Comparison of ENCODE assay signal across 8 mouse cellular contexts in the genomic region with DNA sequence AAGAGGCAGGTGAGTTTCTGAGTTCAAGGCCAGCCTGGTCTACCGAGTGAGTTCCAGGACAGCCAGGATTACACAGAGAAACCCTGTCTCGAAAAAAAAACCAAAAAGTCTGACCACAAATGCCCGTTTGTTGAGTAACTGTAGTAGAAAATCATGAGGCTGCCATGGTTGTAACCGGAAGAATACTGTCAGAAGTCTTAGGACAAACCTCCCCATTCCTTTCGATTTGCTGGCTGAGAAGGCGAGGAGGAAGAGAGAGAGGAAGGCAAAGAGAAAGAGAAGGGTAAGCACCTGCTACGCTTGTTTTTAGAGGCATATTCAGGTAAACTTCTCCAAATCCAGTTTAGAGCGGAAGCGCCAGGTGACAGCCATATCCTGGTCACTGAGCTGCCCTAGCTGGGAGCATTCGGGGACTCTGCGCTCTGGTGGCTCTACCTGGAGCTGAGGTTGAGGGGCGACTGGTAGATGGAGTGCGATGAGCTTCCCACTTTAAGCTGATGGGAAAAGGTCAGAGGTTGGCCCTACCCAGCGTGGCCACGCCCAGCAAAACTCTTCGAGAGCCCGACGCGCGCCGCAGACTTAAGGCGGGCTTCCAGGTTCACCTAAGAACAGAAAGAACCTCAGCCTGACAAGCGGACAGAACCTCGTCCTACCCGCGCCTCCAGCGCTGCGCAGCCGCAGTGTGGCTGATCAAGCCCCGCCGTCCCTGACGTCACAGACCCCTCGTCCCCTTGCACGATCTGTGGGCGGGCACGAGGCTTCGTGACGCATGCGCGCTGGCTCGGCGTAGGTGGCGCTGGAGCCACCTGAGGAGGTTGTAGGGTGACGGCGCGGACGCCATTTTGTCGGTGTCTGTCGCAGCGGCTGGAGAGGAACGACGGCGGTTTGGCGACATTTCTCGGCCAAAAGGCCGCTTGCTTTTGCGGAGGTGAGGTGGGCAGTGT. TPM values are rescaled to one million over a fixed set of nuclear protein-coding genes. Genes with fewer than 3 reads are reported as not detected.
A peak's percentile ranks its signal among the peaks of the same experiment; 100 is the strongest.
DNase-seq lines count a peak whose midpoint lies in the region; ATAC-seq lines count a peak whose summit lies in the region.

Gene BC049762, minus strand, starts transcription at position 705 of the 944 bp plus-strand sequence.

- DNase-seq in MEL-GATA-1-ER (ENCODE audit: extremely low read depth, low read depth) = peak; percentile 92
- peak; percentile 99 for DNase-seq in cerebellum, adult 8-10 months
- peak; percentile 99 for DNase-seq in forelimb bud, embryonic 11.5 days (ENCODE audit: low read depth, low spot score)
- peak; percentile 95 for DNase-seq in layer of hippocampus, adult 9-10 months (ENCODE audit: low spot score)
- DNase-seq in ovary, postnatal 10 days (ENCODE audit: low spot score) = peak; percentile 95
- DNase-seq in thymus, postnatal 10 days (ENCODE audit: low spot score in 2 of 2) = peak; percentile 99

- H3K9ac ChIP-seq in lung, embryonic 16.5 days (ENCODE audit: low read length) = peak within 1 kb of the TSS; percentile 95

- H3K9me3 ChIP-seq in lung, embryonic 16.5 days (ENCODE audit: control insufficient read depth, low read length) = no peaks in the 10 kb centered on the region

- peaks cover 2% of the 10 kb centered on the region; the same call in 1 of the 2 replicates for H3K36me3 ChIP-seq in lung, embryonic 16.5 days (ENCODE audit: control insufficient read depth, insufficient read depth, low read length)

- peak within 1 kb of the TSS; percentile 95 for H3K4me2 ChIP-seq in lung, embryonic 16.5 days (ENCODE audit: low read depth, low read length)

- 7% methylated on average over 57 of the region's 57 CpGs for WGBS in lung, embryonic 16.5 days

- H3K4me3 ChIP-seq in lung, embryonic 16.5 days (ENCODE audit: low read length) = peak within 1 kb of the TSS; percentile 88

- H3K27ac ChIP-seq in lung, embryonic 16.5 days (ENCODE audit: low read length) = peak within 1 kb of the TSS; percentile 93

- no peaks in the 10 kb centered on the region for H3K27me3 ChIP-seq in lung, embryonic 16.5 days (ENCODE audit: control insufficient read depth, insufficient read depth, low read depth, low read length)

- peak; percentile 89 to 94 for ATAC-seq in hematopoietic stem cell, adult 5-6 weeks (replicated peaks in 1 of 2; ENCODE audit: insufficient read depth in 1 of 2, low FRiP score in 2 of 2, low TSS enrichment in 1 of 2, low read depth in 1 of 2, poor library complexity in 2 of 2, severe bottlenecking in 2 of 2)
- peak; percentile 99 for ATAC-seq in lung, embryonic 16.5 days (ENCODE audit: low read depth)

- H3K4me1 ChIP-seq in lung, embryonic 16.5 days (replicated peaks; ENCODE audit: control insufficient read depth, insufficient read depth, low read length) = peaks cover 19% of the 10 kb centered on the region

RNA-seq across cellular contexts. Expression of gene BC049762, which starts in this region (rescaled TPM):
- not detected in 2 replicates for total RNA-seq in hematopoietic stem cell, adult 5-6 weeks (2017)
- 0.25 and 0.62 TPM in 2 replicates for polyA plus RNA-seq in lung, embryonic 16.5 days (2015; fragmentation: Nextera tagmentation; extraction: Ambion mirVana)

Comparison
In these comparisons a context has a peak if more than half of its experiments do, and no peak if none do; other contexts are left out.
1. Peak in every context shown above with its lines: DNase-seq, ATAC-seq, H3K4me3 ChIP-seq and H3K27ac ChIP-seq.
2. Peak in ATAC-seq in hematopoietic stem cell, adult 5-6 weeks; RNA of the gene not detected or under 1 TPM.
3. Peak in ATAC-seq, H3K4me3 ChIP-seq, H3K27ac ChIP-seq, H3K9ac ChIP-seq and H3K4me2 ChIP-seq in lung, embryonic 16.5 days; RNA of the gene not detected or under 1 TPM.